Mouse (Mus musculus) CD4-positive naive resting alpha-beta T cell, adult 57 days (primary cell): ENCODE data around the gene Prnp. TPM values are rescaled to one million over a fixed set of nuclear protein-coding genes. Genes with fewer than 3 reads are reported as not detected.

Experiments used
- total RNA-seq: library from RNA; stranded (reverse); gene quantifications from one replicate; pipeline ENCODE4 v1.2.4, GENCODE M21; 2023

Prnp gene
- 4.8 TPM for total RNA-seq

DNA sequence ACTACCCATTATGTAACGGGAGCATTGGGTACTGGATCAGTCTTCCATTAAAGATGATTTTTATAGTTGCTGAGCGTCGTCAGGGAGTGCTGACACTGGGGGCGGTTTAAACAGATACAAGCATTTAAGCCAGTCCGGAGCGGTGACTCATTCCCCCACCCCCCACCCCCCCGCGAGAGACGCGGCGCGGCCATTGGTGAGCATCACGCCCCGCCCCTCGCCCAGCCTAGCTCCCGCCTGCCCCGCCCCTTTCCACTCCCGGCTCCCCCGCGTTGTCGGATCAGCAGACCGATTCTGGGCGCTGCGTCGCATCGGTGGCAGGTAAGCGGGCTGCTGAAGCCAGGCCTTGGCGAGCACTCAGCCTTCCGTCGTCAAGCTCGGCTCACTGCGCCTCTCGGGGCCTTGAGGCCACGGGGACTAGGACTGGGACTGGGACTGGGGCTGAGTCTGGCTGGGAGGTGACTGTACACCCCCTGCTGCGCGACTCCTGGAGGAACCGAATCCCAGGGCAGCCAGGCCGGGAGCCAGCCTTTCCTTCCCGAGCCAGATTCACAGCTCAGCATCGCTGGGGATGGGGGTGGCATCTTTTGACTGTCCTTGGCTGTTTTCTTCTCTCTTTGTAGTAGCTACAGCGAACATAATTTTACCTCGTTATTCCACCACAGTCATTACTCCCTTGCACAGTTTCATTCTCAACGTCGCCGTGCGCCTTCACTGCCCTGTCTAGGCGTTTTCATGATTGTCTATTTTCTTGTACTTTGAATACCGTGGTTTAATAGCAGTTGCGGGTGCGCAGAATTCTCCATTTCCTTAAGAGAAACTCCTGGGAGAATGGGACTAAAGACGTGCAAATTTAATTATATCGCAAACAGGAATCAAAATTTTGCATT, at the start of gene Prnp, which contains the start of gene Prn:
Prnp (plus strand) TSS at position 246 of the 890 bp plus-strand sequence.
Prn (plus strand) TSS at position 275 of the 890 bp plus-strand sequence.

DNA sequence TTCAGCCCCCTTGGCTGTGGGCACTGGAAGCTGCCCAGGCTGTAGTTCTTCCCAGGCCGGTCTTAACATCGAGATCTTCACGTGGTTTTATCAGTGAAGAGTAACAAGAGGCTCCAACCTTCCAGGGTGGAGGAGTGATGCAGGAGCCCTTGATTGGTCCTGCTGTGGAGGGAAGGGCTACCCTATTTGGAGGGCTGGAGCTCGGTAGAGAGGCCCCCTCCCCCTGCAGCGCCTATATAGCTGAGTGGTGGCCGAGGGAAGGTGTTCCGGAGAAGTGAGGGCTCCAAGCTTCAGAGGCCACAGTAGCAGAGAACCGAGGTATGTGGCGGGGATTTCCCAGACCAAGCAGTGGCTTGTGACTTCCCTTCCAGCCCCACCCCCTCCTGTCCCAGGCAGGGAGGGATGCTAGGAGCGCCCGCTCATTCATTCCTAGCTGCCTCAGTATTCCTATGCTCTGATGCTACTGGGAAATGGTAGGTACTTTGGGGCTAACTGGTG, 40.9 kb downstream of the Prnp start, which contains the start of gene Prnd:
Prnd (plus strand) TSS at position 264 of the 498 bp plus-strand sequence.

Other genes starting within 250 kb of the Prnp start
- not detected for gene Erv3, start 50.2 kb upstream of the Prnp start, total RNA-seq
- not detected for gene Prn, start within 50 bp of the Prnp start, total RNA-seq
- not detected for gene Prnd, start 40.9 kb downstream of the Prnp start, total RNA-seq
- 187 TPM for gene Rassf2, start 120.3 kb downstream of the Prnp start, total RNA-seq
- 34.1 TPM for gene Slc23a2, start 235.2 kb downstream of the Prnp start, total RNA-seq